Mouse (Mus musculus): Measurements from ENCODE around the gene Fmnl2.

Gene Fmnl2

DNA sequence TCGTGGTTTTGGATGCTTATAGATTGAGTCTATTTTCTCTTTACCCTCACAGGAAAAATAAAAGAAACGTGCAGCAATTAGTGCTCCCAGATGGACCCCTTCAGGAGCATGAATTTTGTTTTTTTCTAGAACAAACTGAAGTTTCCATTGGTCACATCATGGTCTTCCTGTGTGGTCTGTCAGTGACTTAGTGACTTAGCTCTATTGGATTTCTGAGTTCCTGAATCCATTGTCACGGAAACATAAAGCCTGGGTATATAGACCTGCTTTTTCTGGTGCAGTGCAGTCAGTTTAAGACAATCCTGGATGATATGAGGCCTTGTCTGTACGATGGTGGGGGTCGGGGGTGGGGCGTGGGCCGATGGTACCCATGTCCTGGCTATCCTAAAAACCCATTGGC lies 7.0 kb downstream of the Fmnl2 start:
- in situ Hi-C loops (cut with MseI, MboI): no loop called here

DNA sequence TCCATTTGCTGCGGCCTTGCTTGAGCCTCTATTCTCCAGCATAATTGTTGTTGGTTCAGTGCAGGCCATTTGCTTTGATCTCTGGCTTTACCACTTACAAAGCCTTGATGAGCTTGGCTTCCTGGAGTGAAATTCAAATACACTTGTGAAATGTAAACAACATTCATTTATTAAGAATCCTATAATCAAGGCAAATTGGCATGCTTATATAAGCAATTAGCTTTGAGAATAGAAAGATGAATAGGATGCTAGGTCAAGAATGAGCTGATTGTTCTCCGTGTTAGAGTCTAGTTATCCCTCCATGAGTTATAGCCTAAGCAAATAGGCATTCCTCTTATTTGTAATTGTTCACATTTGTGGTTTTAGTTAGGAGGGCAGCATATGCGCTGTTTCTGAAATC lies 8.5 kb downstream of the Fmnl2 start:
- in situ Hi-C loops (cut with MseI, MboI): no loop called here

DNA sequence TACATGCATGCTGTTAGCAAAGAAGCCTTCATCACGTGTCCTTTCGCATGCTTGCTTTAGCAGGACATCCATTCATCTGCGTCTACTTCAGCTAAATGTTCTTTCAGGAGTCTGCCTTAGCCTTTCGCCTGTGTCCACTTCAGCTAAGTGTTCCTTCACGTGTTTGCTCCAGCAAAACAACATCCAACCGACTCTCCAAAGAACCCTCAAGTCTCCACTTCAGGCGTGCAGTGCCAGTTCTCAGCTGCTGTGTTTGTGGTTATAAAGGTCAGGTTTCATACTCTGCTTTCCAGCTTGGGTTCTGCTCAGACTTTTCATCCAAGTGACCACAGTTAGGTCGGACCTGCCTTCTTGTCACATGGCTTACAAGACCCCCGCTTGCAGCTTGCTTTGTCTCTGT lies 10.1 kb downstream of the Fmnl2 start:
- in situ Hi-C loops (cut with MseI, MboI): no loop called here

DNA sequence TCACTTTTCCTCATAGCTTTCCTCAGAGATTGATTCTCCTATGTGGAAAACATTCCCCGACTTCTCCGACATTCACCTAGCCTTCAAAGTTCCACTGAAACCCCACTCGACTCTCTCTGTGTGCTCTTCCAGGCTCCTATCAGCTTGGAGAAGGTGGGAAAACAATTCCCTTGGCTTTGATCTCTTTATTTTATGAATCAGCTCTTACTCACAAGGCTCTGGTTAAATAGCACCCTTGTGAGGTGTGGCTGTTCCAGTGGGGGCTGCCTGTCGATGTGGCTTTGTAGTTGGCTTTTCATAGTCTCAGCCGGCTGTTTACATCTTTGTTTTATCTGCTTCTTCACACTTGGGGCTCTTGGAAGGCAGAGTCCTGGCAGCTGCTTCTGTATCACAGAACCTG lies 10.5 kb downstream of the Fmnl2 start:
- in situ Hi-C loops (cut with MseI, MboI): no loop called here

DNA sequence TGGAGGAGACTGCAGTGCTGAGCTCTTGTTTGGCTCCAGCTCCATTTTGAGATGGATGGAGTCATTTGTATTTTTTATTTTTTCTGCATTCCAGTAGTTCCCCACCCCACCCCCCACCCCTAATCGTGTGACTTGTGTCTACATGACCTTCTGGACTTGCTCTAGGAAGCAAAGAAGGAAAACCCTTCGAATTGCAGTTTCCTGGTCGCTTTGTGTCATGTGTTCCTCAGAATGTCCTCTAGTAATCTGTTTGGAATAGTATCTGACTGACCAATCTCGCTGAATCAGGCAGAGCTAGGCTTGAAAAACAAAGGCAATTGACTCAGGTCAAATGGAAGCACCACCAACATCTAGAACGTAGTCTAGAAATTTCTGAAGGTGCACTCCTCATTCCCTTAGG lies 15.0 kb downstream of the Fmnl2 start:
- in situ Hi-C loops (cut with MseI, MboI): no loop called here

DNA sequence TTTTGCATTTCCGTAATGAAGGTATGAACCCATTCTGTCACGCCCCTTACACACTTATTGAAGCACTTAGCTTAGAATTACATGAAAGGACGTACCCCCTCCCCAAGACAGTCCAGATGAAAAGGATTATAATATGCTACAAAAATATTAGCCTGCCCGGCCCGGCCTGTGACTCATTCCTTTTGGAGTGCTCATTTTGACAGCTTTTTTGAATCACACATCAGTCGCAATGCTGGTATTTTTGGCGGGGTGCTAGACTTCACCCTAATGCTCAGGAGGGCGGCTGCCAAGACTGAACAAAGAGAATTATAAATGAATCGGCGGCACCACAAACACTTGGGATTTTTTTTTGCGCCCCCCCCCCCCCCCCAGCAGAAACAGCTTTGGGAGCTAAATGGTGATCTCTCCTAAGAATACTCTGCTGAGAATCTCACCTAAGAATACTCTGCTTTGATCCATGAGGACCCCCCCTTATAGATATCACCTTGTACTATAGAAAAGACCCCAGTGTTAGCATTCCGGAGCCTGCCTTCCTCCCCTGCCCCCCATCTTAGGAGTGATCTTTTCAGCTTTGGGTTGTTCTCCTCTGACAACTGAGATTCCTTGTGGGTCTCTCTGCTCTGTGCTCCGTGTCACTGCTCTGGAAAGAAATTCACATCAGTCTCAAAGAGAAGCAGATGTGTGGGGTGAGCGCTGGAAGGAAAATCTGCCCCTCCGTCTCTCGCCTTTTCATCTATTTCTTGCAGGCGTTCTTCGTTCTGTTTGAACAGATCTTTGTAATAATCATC lies 15.8 kb downstream of the Fmnl2 start:
- in situ Hi-C loops (cut with MseI, MboI): no loop called here

DNA sequence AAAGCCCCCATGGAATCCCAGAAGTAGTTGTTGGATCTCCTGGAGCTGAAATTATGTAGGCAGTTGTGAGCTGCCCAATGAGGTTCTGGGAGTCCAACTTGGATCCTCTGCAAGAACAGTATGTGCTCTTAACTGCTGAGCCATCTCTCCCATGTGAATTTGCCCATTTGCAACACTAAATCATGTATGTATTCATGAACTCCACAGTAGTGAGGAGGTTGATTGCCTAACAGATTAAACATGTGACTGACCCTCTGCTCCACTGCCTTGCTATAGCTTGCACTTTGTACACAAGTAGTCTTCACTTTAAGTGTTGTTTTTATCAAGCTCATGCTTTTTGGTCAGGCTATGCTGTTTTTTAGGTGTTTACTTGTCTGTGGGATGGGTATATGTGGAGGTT lies 17.1 kb downstream of the Fmnl2 start:
- in situ Hi-C loops (cut with MseI, MboI): no loop called here

DNA sequence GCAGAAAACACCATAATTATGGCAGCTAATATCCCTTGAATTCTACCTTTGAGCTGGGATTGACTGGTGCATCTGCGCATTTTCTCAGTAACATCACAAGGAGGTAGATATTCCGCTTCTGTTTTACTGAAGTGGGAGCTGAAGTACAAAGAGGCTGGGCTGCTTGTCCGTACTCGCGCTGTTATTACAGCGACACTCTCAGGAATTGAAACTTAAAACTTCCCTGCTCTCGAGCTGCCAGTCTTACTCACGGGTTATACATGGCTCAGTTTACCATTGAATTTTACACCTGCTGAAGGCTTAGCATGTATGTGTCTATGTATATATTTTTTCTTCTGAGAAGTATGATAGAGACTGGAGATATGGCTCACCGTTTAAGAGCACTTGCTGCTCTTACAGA lies 18.1 kb downstream of the Fmnl2 start:
- in situ Hi-C loops (cut with MseI, MboI): no loop called here

DNA sequence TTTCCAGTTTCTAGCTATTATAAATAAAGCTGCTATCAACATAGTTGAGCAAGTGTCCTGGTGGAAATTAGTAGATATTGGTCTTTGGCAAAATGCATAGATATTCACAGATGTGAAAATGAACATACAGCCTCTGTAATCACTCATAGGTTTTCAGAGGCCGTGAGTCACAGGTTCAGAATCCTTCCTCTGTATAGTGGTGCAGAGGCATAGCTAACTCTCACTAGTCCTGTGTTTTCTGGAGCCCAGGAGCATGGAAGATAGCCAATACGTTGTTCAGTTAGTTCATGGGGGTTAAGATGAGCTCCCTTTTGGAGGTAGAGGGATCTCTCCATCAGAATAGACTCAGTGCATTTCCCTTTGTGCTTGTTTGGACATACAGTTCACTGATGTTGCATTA lies 25.7 kb downstream of the Fmnl2 start:
- in situ Hi-C loops (cut with MseI, MboI): no loop called here

DNA sequence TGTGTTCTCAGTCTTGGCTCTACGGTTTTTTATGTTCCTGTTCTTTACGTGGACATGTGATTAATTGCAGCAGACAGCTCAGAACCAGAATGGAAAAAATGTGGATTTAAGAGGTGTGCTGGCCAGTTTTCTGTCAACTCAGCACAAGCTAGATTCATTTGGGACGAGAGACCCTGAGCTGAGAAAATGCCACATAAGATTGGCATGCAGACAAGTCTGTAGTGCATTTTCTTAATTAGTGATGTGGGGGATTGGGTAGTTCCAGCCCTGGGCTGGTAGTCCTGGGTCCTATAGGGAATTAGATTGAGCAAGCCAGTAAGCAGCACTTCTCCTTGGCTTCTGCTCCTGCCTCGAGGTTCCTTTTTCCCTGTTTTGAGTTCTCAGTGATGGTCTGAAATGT lies 26.4 kb downstream of the Fmnl2 start:
- in situ Hi-C loops (cut with MseI, MboI): no loop called here

DNA sequence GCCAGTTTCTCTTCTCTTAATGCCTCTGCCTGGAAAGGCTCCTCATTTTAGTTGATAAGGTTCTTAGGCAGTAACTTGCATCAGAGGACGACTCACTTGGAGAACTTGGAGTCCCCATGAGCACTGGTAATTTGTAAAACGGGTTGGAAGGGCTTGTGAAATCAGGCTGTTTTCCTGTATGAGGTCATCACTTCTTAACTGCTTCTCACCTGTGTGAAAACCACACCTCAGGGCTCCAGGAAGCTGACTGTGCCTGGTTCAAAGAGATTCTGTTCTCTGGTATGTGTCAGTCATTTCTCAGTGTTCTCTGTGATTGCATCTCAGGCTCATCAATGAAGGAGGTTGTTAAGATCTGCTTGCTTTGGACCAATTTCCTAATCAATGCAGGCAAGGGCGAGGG lies 27.4 kb downstream of the Fmnl2 start:
- in situ Hi-C loops (cut with MseI, MboI): no loop called here

DNA sequence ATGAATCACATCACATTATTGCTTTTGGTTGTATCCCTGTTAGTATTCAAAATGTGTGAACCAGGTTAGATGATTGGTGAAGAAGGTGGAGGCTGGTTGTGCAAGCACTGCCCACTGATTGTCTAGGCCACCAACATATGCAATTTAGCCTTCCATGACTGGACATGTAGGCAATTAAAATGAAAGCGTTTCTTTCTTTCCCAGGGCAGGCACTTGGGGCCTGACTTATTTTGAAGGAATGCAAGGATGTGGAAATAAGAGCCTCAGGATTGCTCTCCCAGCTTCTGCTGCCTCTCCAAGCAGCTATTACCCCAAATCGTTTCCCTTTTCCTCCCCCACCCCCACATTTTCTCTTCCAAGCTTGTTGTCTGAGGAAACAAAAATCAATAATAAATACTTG lies 29.6 kb downstream of the Fmnl2 start:
- in situ Hi-C loops (cut with MseI, MboI): no loop called here

DNA sequence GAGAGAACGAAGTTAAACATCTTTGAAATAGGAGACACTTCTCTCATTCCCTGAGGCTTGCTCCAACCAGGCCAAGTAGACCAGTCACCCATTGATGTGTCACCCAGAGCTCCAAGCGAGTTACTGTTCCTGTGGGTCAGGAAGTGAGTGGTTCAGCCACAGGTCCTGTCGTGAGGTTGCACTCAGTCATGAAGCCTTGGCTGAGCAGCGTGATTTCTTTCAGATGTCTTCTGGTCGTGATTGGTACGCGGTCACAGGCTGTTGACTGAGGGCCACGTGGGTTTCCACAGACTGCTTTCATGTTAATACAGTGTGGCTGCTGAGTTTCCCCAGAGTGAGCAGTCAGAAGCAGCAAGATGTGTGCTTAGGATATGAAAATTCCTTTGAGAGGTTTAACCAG lies 33.5 kb downstream of the Fmnl2 start:
- in situ Hi-C loops (cut with MseI, MboI): no loop called here

DNA sequence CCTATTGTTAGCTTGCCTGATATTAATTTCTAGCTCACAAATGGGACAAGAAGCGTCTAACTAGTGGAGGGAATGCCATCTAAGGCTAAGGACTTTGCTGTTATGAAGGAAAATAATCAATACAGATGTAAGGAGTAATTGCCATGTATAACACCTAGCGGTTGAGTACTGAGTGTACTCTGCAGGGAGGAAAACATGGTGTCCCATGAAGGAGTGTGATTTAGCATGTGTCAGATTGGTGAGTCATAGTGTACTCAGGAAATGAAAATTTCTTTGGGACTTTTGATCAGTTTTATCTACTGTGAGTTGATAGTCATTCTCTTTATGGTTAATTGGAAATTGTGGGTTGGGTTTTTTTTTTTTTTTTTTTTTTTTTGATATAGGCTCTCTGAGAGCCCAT lies 34.1 kb downstream of the Fmnl2 start:
- in situ Hi-C loops (cut with MseI, MboI): no loop called here

DNA sequence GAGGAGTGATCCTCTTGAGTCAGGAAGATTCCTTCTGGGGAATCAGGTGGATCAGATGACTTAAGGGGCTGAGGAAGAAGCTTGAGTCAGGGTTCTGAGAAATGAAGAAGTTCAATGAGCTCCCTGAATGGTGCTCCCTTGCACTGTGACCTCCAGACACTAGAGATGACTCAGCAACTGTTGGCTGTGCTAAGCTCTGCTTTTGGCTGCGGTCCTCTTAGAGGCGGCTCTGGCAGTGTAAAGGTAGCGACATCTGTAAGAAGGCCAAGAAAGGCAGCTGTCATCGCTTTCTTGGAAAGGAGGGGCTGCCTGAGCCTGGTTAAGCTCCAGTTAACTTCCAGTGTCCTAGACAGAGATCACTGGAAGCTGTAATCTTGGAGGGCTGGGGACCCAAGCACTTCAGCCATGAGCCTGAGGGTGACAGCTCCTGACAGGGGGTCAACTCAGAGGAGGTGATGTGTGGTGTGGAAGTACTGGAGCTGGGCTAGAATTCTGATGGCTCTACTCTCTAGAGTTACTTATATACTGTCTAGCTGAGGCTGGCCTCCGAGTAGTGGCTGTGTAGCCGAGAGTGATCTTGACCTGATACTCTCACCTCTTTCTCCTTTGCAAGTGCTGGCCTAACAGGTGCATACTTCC lies 37.4 kb downstream of the Fmnl2 start:
- in situ Hi-C loops (cut with MseI, MboI): no loop called here

DNA sequence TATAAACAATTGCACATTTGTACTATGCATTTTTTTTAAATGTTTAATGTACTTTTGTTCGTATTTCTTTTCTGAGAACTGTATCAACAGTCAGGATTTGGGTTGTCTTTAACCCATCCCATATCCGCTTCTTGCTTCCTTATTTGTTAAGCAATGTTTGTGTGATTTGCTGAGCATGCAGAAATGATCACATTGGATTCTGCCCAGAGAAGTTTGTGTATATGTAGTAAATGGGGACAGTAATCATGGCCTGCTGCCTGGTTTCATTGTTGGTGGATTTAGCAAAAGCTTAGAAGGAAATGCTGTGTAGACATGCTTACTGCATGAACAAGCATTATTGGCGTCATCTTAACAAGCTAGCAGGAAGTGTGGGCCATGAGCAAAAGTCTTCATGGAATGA lies 39.3 kb downstream of the Fmnl2 start:
- in situ Hi-C loops (cut with MseI, MboI): no loop called here

DNA sequence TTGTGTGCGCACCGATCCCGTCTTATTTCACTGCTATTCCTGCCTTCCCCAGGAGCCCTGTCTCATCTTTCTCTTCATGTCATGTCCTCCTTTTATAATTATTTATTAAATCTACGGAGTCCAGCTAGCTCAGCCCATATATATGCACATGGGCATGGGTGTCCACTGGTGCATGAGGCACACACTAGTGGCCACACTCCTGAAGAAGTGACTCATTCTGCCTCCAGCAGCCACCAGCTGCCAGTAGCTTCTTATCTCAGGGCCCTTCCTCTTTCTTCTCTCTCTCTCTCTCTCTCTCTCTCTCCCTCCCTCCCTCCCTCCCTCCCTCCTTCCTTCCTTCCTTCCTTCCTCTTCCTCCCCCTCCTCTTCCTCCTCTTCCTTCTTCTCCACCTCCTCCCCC lies 43.1 kb downstream of the Fmnl2 start:
- in situ Hi-C loops (cut with MseI, MboI): no loop called here

DNA sequence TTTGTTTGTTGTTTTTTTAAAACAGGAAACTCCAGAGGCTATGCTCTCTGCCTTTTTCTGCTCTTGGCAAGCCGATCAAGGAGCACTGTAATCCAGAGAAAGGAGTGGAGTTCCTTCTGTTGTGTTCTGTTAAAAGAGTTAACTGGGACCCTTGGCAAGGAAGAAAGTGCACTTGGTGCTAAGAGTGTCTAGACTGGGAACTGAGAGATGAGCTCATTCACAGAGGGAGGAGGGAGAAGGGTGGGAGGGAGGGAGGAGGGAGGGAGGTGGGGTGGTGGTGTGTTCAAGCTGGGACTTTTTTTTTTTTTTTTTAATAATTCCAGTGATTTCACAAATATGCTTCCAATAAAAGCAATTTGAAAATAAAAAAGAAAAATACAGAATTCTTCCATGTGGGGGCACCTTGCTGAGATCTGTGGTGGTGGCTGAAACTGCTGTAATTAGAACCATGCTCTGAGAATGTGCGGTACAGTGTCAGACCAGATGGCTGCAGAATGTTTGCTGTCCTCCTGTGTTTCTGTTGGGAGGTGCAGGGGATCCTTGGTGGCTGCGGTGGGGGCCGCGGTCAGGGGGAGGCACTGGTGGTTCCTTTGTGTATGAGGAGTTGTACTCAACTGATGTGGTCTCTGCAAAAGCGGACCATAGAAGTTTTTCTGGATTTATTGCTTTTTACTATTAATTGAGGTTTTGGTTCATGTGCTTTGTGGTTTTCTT lies 43.8 kb downstream of the Fmnl2 start:
- in situ Hi-C loops (cut with MseI, MboI): no loop called here

DNA sequence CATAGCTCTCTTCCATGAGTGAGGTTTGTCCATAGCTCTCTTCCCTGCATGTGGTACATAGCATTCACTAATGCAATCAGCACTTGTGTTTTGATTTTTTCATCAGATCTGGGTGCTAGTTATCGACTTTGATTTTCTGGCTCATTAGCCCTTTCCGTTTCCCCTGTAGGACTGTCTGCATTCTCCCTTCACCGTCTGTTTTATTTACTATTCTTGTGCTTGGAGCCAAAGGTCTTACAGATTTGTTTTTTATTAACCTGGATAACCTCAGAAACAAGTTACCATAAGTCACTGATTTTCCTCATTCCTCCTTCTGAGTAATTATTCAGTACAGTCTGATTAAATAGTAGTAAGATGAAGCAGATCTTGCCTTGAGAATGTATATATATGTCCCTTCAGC lies 44.8 kb downstream of the Fmnl2 start:
- in situ Hi-C loops (cut with MseI, MboI): no loop called here

DNA sequence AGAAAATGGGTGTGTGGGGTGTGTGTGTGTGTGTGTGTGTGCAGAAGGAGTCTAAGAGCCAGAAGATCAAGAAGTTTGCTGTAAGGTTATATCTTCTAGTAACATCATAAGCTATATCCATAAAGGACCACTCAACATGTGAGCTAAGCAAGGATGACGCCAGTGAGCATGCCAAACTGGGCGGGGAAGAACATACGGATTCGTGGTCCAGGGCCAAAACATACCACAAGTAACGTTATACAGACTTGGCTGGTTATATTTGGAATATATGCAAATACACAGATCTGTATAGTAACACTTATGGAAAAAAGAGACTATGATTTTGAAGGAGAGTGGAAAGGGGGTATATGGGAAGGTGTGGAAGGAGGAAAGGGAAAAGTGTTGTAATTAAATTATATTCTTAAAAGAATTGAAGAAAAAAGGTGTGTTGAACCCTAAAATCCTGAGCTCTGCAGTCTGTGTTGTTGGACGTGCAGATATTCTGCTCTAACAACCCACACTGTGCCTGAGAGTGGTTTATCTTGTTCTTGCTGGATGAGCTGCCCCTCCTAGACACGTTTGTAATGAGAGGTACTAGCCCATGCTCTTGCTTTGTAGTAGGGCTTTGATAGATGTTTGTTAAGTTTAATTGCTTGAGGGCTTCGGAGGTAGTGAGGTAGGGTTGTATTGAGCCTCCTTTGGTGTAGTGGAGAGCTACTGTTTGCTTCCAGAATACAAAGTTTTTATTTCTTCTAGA lies 45.7 kb downstream of the Fmnl2 start:
- in situ Hi-C loops (cut with MseI, MboI): no loop called here

DNA sequence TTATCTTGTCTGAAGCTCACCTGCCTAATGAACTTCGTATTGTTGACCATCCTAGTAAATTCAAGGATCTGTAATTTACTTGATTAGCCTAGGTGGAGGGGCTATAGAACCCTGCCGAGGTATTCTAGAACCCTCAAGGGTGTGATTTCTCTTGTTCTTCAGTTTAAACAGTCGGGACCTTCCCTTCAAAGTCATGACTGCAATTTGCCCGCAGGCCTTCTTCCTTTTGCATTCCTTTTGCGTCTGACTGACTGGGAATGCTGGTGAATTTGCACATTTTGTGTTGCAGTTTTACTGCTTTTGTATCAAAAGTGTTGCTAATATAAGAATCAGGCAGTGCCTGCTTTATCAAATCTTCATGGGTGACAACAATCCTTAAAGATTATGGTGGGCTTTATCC lies 46.9 kb downstream of the Fmnl2 start:
- in situ Hi-C loops (cut with MseI, MboI): no loop called here

DNA sequence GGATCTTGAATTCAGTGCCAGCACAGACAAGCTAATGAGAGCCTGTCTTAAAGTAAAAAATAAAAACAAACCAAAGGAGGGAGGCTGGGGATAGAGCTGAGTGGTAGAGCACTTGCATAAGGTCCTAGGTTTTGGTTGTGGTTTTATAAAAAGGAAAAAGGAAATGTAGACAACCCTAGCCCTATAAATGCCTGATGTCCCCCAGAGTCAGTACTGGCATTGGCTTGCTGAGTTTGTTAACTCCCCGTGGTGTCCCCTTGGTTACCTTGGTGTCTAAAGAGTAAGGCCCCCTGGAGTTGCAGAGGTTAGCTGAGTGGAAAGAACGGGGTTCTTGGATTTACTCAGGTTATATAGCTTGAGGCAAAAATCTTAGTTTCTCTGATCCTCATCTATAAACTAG lies 55.7 kb downstream of the Fmnl2 start:
- in situ Hi-C loops (cut with MseI, MboI): no loop called here

Data from mouse trophoblast stem cell (cell line).